Mouse (Mus musculus): ENCODE results near the gene Shisal2b. TPM values are rescaled to one million over a fixed set of nuclear protein-coding genes. Genes with fewer than 3 reads are reported as not detected.

Shisal2b gene
- polyA plus RNA-seq, 1 experiment from 2014 or later = not detected

DNA sequence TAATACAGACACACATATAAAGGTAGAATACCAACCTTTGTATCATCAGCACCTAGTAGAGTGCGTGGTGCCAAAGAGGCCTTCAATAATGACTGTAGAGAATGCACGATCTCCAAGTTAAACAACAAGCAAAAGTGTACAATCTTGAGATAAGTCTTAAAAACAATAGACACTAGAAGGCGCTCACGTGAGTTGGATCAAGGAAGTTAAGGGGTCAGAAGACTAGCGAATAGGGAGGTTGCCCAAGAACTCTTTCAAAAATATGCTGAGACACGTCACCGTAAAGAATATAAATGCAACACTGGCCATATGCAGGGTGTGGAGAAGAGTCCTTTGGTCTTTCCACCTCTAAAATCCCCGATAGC, 47.4 kb downstream of the Shisal2b start:
- Histone ChIP-seq H3K36me3 (peaks cover 17% of the 10 kb centered on the region; the same call in 1 of the 2 replicates), H3K4me2 (peak overlapping the region; percentile 67), H3K9me3 (no peaks in the 10 kb centered on the region), H3K27me3 (no peaks in the 10 kb centered on the region), H3K9ac (replicated peaks) (peak overlapping the region; percentile 86), H3K27ac (peak overlapping the region; percentile 54; the same call in 1 of the 2 replicates), H3K4me3 (replicated peaks) (peak overlapping the region; percentile 70), H3K4me1 (replicated peaks) (peaks cover 11% of the 10 kb centered on the region)
- WGBS = 11% methylated on average over 8 of the region's 8 CpGs
- no peak for ATAC-seq (ENCODE audit: insufficient number of reproducible peaks, insufficient read depth, low FRiP score, low TSS enrichment, low read depth)

DNA sequence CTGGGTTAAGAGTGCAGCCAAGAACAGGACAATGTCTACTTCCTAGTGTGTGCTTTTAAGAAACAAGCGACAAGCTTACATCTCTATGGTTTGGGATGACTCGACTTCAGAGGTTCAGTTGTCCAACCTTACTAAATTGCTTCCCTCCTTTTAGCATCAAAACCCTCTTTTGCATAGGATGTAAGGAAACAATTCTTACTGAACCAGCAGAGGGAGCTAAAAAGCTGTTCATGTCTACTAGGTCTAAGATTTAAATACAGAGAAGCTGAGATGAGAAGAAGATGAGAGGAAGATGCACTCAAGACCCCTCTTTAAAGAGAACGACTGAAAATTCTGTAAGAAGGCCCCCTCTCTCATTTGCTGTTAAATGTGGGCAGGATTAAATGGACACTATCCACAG, 58.0 kb downstream of the Shisal2b start:
- 60% methylated on average over 3 of the region's 3 CpGs for WGBS

DNA sequence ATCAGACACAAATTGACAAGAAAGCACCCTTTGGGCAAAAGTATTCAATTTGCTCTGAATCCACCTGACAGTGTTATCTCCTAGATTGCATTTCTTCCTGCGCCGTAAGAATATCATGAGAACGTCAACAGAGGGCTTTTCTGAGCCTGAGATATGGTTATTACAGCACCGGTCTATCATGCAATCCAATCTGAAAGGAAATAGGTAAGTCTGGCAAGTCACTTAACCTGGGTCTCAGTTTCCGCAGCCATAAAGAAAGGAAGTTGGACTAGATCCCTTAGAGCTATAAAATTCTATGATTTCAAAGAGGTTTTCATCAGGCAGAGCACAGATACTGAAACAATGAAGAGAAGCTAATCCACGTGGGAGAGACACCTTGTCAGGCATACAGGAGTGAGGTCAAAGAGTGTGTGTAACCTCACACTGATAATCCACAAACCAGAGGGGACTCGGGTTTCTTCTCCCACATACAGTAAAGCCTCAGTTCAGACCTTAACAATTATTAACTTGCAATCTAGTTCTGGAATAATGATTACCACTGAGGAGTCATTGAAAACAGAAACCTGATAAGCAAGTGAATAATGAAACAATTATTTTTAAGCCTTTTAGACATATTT, 64.0 kb downstream of the Shisal2b start:
- no peaks in the 10 kb centered on the region for H3K27me3 ChIP-seq

More for the DNA sequence above, 58.0 kb downstream of the Shisal2b start:
- Histone ChIP-seq H3K36me3 (peaks cover 41% of the 10 kb centered on the region), H3K27ac (no peak overlapping the region), H3K9me3 (no peaks in the 10 kb centered on the region), H3K4me2 (no peak overlapping the region), H3K4me1 (replicated peaks) (no peaks in the 10 kb centered on the region), H3K4me3 (replicated peaks) (no peak overlapping the region), H3K27me3 (no peaks in the 10 kb centered on the region), H3K9ac (replicated peaks) (no peak overlapping the region)
- no peak for ATAC-seq (ENCODE audit: insufficient number of reproducible peaks, insufficient read depth, low FRiP score, low TSS enrichment, low read depth)

DNA sequence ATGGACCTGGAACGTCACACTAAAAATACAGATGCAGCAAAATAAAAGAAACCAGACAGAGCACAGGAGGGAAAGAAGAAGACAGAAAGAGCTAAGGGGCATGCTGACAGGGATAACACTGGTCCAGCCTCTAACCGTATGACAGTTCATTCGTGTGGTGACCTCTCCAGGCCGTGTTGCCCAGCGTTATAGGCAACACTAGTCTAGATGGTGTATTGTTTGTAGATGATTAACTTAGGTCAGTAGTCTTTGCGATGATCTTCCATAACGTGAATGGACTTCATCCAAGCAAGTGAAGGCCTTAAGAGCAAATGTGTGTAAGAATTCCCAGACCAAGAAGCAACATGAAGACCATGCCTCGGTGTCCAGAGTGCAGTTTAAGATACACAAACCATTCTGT, 64.6 kb downstream of the Shisal2b start:
- H3K4me1 ChIP-seq (replicated peaks) = no peaks in the 10 kb centered on the region
- peaks cover 51% of the 10 kb centered on the region for H3K36me3 ChIP-seq
- no peak overlapping the region for H3K4me3 ChIP-seq (replicated peaks)
- no peak overlapping the region for H3K9ac ChIP-seq (replicated peaks)
- H3K9me3 ChIP-seq = no peaks in the 10 kb centered on the region
- H3K27me3 ChIP-seq = no peaks in the 10 kb centered on the region
- ATAC-seq (ENCODE audit: insufficient number of reproducible peaks, insufficient read depth, low FRiP score, low TSS enrichment, low read depth) = no peak
- no peak overlapping the region for H3K4me2 ChIP-seq
- no peak overlapping the region for H3K27ac ChIP-seq
- WGBS = 94% methylated on average over 8 of the region's 8 CpGs

More for the DNA sequence above, 64.0 kb downstream of the Shisal2b start:
- WGBS = 86% methylated on average over 7 of the region's 7 CpGs
- Histone ChIP-seq H3K4me1 (replicated peaks) (no peaks in the 10 kb centered on the region), H3K36me3 (peaks cover 45% of the 10 kb centered on the region), H3K4me2 (no peak overlapping the region), H3K27ac (no peak overlapping the region), H3K9me3 (no peaks in the 10 kb centered on the region), H3K4me3 (replicated peaks) (no peak overlapping the region), H3K9ac (replicated peaks) (no peak overlapping the region)
- no peak for ATAC-seq (ENCODE audit: insufficient number of reproducible peaks, insufficient read depth, low FRiP score, low TSS enrichment, low read depth)

Other genes with a start within 250 kb of the Shisal2b start
- 26.6 and 26.8 TPM in 2 replicates for gene Srek1ip1, start 71.4 kb downstream of the Shisal2b start, polyA plus RNA-seq (2016; fragmentation: Nextera tagmentation; extraction: Ambion mirVana)
- 34.4 and 38.1 TPM in 2 replicates for gene Cwc27, start 46.8 kb downstream of the Shisal2b start, polyA plus RNA-seq (2016; fragmentation: Nextera tagmentation; extraction: Ambion mirVana)
- 0.65 and 0.69 TPM in 2 replicates for gene Rgs7bp, start 191.0 kb upstream of the Shisal2b start, polyA plus RNA-seq (2016; fragmentation: Nextera tagmentation; extraction: Ambion mirVana)
- not detected in 2 replicates for gene 4933425L06Rik, start 218.2 kb upstream of the Shisal2b start, polyA plus RNA-seq (2016; fragmentation: Nextera tagmentation; extraction: Ambion mirVana)

Measured in limb, embryonic 12.5 days (tissue).